Mouse (Mus musculus) right cerebral cortex, postnatal 36 days (tissue): Measurements from ENCODE around the gene Akip1.

Source experiments
- DNase-seq, 2 experiments: peaks; one replicate each; pipeline ENCODE4 v3.0.0; 2022; ENCODE audit warnings: low spot score in 2 of 2, mixed read lengths in 1 of 2

Akip1 gene

GRCm38 (mm10) chr7:109707023-109707785, 3.7 kb downstream of the Akip1 start:
- DNase-seq = no peak

GRCm38 (mm10) chr7:109708961-109709382, 5.5 kb downstream of the Akip1 start:
- DNase-seq = no peak

GRCm38 (mm10) chr7:109710069-109710468, 6.6 kb downstream of the Akip1 start:
- no peak for DNase-seq

GRCm38 (mm10) chr7:109712198-109712597, 8.7 kb downstream of the Akip1 start:
- DNase-seq = no peak

GRCm38 (mm10) chr7:109713434-109713982, 10.0 kb downstream of the Akip1 start:
- DNase-seq = no peak

DNA sequence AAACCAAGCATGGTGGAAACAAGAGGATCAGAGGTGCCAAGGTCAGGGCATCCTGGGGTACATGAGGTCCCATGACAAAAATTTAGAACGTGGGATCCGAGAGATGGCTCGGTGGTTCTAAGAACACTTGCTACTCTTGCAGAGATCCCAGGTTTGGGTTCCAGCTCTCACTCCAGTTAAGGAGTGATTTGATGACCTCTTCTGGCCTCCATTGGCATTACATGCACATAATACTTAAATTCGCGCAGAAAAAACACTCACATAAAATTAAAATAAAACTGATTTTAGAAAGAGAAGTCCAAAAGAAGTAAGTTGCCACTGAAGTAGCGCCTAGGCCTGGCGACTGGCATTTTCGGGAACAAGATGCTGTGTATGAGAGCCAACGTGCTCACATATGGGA, 15.8 kb downstream of the Akip1 start:
- no peak for DNase-seq

GRCm38 (mm10) chr7:109722618-109723017, 19.1 kb downstream of the Akip1 start:
- DNase-seq = no peak

DNA sequence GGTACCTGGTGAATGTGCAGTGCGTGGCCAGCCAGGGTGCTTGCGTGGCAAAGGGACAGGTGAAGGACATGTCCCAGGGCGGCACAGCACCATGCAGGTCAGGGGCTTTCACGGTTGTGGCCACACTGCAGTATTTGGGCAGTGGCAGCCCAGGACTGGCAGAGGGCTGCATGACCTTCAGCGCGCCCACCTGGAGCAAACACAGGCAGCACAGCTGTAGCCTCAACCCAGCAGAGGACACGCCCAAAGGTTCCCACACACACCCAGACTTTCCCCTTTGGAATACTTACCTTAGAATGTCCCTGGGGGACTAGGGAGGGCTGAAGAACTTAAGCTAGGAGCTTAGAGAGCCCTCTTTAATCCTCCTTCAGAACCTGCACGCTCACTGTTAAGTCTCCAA, 19.6 kb downstream of the Akip1 start:
- no peak for DNase-seq

DNA sequence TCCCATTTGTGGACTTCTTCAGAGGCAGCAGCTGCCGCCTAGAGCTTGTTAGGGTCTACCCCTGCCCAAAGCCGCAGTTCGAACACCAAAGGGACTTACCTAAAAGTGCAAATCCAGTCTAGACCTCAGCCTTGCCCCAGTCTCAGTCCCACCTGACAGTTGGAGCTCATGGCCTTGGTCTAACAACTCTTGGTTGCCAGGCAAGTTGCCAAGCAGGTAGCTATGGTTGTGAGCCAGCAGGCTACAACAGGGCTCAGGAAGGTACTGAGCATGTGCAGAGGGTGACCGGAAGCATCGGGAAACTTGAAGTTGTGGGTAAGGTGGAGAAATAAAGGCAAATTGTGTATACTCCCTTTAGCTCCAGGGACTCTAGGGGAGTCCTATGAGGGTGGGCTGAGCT, 20.2 kb downstream of the Akip1 start, which contains the start of gene BC051019:
TSS of gene BC051019 (minus strand) at position 154 of the 400 bp plus-strand sequence.
- DNase-seq = no peak

DNA sequence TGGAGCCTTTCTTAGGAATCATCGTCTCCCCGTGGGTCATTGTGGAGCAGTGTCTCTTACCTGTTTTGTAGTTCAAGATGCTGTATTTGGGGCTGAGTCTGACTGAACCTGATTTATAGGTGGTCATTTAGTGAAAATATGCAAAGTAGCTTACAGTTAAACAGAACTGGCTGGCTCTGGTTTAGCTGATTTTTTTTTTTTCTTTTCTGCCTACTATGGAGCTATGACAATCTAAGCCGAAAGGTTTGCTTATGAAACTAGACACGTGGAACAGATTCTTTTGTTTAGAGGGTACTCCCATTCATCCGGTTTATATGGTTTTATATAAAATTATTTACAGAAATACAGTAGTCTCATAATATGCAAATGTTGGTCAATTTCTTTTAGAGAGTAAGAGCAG, 28.1 kb downstream of the Akip1 start, which contains the start of gene Ascl3:
TSS of gene Ascl3 (minus strand) at position 101 of the 400 bp plus-strand sequence.
- DNase-seq = no peak

DNA sequence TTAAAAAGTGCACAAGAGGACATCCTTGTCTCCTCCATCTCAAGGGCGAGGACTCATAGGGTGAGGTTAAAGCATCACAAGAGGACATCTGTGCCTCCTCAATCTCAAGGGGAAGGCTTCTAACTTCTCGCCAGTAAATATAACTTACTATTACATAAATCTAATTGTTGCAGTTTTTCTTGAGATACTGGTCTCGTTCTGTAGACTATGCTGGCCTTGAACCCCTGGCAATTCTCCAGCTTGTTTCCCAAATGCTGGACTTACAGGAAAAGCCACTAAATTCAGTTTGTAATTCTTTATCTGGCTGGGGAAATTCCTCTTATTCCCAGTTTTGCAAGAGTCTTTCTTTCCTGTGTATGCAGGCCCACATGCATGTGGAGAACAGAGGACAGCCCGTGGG, 31.3 kb downstream of the Akip1 start:
- DNase-seq = no peak

DNA sequence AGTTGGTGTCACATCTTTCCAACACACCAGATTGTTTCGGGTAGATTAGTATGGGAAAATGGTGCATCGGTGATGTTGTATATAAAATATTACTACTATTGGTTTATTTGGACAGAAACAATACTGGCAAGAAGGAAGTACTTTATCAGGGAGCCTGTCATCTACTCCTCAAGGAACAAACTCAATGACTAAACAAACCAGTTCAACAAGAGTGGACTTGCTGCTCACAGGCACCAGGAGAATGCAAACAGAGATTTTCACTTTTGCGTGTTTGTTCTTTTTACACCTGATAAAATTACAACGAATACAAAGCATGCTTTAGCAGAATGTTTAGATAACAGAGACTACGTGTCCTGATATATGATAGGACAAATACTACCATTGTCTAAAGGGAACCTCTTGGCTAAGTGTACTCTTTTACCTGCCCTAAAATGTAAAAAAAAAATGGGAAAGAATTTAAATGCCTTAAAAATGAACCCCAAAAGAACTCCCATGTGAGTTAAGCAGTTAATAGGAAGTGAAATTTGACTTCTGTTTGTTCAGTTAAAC, 36.4 kb downstream of the Akip1 start:
- DNase-seq = no peak

DNA sequence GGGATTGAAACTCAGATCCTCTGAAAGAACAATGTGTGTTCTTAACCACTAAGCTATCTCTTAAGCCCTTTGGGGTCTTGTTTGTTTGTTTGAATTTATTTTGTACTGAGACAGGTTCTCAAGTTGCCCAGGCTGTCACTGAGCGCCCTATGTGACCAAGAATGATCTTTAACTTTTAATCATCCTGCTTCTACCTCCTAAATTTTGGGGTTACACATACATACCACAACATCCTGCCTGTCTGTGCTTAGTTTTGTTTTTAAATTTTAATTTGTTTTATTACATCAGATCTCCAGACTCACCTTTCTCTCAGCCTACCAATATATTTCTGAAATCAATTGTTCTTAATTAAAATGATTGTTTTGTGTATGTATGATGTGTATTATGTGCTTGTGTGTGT, 37.6 kb downstream of the Akip1 start:
- no peak for DNase-seq

DNA sequence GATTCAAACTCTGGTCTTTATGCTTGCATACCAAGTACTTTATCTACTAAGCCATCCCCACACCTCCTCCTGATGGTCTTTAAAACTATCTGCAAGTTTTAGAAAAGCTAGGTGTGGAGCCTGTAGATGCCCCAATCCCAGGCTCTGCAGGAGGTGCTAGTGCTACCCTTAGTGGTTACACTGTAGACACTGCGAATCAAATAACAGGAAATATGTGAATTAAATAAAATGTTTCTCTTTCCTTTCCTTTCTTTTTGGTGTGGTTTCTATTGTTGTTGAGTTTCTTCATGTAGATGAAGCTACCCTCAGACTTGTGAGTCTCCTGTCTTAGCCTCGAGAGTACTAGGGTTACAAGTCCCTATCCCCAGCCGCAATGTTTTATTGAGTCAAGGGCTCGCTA, 38.2 kb downstream of the Akip1 start:
- no peak for DNase-seq

- no peak for DNase-seq
Observed at GRCm38 (mm10) chr7:109747747-109748146, 44.3 kb downstream of the Akip1 start.

DNA sequence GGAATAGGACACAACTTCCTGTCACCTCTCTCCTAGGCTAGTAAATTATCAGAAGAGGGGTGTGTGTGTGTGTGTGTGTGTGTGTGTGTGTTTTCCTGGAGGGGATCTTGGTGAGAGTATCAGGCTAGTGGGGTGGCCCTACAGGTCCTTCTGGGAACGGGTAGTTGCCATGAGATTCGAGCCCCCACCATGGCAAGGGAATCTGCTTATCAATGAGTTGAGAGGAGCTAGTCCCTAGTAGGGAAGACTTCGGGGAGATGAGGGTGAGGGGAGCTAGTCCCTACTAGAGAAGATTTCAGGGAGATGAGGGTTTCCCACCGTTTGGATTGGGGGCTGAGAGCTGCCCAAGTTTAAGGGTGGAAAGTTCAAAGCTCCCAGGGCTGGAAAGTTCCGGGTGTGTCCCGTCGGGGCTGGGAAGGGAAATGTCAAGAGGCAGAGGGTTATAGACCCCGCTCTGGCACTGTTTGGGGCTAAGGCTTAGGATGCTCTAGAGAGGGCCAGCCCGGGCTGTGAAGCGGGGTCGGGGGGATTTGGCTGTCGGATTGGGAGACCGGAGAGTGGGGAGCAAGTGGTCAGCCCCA, 48.0 kb downstream of the Akip1 start:
- no peak for DNase-seq

GRCm38 (mm10) chr7:109752008-109752925, 48.8 kb downstream of the Akip1 start, which contains the start of gene Tmem9b:
Gene Tmem9b (minus strand): TSS chr7:109752875.
- DNase-seq = peak; percentile 68 to 79

DNA sequence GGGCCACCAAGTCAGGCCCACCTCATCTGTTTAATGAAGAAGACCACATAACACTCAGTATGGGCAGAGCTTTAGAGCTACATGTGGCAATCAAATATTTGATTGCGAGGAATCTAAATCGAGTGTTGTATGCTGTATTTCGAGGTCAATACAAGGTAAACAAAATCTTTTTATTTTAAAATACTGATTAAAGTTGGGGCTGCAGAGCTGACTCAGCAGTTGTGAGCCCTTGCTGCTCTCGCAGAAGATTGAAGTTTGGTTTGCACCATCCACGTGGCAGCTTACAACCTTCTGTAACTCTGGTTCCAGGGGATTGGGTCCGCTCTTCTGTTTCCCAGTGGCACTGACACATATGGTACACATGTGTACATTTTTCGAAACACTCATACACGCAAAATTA, 50.5 kb downstream of the Akip1 start:
- DNase-seq = no peak

DNA sequence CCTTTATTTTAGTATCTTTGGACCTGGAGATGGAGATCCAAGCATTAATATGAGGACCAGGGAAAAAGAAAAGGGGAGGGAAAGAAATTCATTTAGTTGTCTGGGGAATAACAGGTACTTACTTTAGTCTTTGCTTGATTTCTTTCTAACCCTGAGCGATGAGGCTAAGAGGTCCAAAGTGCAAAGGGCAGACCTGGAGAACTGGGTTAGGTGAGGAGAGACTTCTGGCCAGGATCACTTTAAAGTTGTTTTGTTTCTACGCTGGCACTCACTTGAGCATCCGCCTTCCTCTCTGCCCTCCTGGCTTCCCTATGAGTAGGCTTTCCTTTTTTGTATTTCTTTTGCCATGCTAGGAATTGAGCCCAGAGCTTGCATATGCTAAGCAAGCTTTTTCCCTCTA, 52.8 kb downstream of the Akip1 start:
- DNase-seq = no peak
